Mouse (Mus musculus): ENCODE measurements around the gene Icmt.

Icmt gene

DNA sequence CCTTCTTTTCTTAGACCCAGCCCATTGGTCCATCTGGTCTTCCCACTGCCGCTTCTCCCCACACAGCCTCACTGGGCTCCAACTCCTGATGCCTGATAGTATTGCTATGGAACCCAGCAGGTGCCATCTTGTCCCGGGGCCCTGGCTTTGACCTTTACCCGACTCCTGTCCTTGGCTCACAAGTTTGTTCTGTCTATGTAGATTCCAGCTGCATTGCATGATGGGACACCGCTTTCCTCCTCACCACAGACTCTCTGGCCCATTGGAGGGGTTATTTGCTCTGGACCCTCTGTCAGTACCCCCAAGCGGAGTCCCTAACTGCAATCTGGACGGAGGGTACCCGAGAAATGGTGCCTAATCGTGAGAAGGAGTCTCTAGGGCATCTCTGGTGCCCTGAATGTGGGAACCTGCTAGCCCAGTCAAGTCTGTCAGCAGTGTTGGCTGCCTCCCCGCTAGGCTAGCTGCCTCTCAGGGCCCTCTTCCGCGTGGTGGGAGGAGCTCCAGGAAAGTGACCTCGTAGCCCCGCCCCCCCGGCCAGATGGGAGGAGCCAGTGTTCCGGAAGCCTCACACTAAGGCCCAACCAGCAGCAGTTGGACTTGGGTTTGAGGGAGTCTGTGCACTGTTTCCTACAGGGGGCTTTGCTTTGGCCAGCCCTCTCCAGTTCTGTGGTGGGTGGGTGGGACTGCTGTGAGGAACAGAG is 43.7 kb downstream of the Icmt start:
- DNase-seq, result peak; percentile 72

DNA sequence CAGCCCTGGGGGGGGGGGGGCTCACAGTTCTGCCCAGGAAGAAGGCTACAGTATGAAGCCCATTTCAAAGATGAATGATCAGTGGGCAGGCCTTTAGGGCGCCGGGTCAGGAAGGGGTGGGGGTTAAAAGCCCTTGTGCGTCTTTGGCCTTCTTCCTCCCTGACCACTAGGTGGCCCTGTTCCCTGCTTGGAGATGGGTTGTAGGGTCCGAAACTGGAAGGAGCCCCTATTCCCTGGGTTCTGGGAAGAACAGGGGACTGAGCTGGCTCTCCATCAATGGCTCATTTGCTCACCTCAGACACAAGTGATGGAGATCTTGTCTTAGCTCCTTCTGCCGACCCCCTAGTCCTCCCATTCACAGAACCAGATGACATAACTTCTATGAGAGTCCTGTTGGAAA is 46.3 kb downstream of the Icmt start:
- peak; percentile 39 for DNase-seq

DNA sequence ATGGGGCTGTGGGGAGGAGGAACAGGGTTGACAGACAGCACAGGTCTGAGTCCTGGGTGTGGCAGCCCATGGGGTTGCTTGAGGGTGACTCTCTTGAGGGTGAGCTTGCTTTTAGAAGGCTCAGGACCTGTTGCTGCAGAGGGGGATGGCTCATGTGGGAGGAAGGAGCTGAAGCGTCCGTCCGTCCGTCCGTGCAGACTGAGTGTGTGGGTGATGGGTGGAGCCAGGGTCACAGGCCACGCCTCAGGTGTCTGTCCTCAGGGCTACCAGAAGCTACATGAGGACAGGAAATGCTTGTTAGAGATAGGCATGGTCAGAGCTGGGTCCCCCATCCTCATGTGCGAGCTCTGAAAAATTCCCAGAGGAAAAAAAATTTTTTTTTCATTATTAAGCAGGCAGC is 47.6 kb downstream of the Icmt start:
- no peak for DNase-seq

DNA sequence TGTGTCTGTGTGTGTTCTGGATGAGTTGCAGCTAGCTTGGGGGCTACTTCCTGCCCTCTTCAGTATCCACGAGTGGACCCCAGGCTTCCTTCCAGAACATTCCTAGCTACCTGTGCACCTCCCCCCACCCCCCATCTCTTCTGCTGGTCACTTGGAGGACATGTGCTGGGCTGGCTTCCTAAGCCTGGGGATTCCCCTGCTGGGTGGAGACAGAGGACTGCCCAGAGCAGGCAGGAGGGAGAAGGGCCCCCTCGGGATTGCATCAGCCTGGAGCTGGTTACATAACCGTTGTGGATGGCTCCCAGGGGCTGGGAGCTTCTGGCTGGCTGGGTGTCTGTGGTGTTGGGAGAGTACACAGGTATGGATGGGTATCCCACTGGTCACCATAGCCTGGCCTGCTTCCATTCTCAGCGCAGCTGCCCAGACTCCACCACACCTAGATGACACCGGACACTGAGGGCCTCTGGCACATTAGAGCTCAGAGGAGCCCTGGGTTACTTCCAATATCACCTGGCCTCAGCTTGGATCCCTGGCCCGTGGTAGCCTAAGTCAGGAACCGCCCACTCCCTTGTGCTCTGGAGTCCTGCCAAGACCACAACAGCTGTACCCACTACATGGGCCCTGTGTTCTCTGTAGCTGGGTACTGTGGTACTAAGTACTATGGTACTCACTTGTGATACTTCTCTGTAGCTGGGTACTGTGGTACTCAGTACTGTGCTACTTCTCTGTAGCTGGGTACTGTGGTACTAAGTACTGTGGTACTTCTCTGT is 48.3 kb downstream of the Icmt start:
- no peak for DNase-seq

DNA sequence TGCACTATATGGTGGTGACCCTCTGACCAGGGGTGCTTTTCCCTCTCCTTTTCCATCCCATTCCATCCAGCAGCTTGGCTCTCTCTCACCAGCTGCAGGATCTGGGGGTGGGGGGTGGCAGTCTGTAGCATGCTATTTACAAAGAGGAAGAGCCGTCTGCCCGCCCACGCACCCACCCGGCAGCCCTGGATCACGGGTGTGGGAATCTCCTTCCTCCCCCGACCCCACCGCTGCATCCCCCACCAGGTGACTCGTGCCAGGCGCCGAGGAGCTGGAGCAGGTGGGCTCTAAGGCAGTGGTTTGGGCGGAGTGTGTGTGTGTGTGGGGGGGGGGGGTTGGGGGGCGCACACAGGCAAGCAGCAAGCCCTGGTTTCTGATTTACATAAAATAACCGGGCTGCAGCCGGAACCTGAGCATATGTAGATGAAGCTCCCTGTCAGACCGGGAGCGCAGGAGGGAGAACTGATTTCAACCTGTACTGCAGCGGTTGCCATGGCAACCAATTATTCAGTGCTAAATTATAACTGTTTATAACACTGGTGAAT is 52.9 kb downstream of the Icmt start:
- no peak for DNase-seq

DNA sequence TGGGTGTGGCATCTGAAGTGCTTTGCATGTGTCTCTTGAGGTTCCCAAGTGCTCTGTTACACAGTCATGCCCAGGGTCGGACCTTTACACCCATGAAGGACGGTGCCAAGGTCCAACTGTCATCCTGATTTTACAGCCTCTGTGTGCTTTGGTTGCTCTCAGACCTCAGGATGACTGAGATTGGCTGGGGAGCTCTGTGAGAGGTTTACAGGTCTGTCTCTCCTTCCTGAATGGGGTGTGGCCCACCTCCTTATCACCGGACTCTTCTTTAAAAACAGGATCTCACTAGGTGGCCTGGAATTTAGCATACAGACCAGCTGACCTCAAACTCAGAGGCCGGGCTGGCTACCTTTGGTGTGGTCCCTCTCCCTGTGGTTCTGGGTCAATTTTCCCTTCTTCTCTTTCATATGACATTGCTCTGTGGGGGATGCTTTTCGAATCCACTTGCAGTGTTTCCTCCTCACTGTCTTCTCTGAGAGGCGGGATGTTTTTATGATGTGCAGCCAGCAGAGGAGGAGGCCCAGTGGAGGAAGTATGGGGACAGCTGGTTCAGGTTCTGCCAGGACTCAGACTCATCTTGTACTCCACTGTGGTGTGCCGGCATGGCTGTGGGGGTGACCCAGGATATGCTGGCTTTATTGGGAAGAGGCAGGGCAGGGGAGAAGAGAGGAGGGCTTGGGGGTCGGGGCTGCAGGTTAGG is 53.8 kb downstream of the Icmt start:
- DNase-seq, result no peak

DNA sequence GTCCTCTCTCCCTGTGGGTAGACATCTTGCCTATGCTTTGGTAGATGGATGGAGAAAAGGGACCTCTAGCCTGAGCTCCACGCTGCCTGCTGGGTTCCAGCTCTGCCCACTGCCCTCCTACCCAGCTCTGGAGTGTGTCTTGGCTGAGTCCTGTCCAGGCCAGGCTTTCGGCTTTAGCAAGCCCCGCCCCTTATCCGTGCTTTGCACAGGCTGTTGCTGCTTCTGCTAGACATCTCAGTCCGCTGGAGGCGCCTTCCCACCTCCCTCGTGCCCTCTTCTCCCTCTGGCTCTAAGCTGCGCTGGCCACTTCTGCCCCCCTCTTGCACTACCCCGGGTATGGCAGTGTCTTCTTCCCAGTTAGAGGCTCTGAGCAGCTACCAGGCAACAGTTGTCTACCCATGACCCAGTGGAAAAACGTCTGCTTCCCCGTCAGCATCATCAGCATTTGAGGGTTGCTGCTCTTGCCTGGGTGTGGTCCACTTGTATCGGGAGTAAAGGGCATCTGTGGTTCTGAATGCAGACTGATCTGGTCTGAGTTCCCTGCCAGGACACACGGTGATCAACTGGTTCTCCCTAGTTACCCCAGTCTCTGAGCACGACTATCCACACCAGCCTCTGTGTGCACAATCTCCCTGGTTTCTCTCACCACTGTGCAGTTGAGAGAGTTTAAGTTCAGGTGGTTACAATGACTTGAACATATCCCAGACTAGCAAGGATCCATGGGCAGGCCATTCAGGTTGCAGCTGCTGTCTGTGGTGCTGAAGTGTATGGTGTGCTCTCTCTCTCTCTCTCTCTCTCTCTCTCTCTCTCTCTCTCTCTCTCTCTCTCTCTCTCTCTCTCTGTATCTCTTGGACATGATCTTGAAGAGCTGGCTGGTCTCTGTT is 54.6 kb downstream of the Icmt start:
- no peak for DNase-seq

DNA sequence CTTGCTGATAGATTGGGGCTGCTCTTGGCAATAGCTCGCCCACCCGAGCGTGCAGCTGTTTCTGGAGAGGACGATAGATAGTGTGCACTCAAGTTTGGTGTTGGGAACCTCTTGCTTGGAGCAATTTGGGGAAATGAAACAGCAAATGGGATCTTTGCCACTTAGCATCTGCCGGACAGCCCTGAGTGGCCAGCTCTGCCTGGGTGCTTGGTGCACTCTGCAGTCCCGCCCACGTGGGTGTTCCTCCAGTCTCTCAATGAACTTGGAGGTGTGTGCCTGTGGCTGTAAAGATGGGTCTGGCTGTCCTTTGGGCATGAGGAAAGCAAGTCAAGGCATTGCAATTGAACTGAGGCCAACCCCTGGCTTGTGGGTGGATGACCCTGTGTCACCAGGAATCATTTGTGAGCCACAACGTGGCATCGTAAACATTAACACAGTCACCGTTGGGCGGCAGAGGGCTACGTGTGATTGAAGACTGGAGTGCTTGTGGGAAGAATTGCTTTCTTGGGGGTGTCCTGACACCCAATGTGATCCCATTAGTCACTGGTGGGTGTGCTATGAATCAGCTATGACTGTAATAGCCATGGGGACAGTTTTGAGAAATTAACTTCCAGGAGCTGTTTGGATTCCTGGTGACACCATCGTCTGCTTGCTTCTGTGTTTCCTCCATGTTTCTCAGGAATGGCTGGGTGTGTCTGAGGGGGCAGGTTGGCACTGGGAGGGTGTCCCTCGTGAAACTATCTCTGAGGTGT is 57.0 kb downstream of the Icmt start:
- no peak for DNase-seq

DNA sequence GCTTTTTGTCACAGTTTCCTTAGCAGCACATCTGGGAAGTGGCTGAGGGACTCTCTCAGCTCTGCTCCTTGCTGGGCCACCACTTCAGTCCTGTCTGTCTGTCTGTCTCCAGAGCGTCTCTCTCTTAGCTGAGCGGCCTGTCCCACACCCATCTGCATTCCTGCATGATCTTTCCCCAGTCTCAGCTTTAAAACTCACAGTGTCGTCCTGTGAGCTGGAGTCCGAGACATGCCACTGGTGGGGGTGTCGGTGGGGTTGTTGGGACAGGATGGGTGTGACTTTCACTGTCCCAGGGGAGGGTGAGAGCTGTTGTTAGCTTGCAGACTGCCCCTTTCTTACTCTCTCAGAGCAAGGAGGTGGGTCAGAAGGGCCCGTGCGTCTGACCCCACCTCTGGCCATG is 58.6 kb downstream of the Icmt start:
- no peak for DNase-seq

Measured in thymus, postnatal 4 days (tissue).